Mouse (Mus musculus): ENCODE measurements around the gene Cers6.

DNA sequence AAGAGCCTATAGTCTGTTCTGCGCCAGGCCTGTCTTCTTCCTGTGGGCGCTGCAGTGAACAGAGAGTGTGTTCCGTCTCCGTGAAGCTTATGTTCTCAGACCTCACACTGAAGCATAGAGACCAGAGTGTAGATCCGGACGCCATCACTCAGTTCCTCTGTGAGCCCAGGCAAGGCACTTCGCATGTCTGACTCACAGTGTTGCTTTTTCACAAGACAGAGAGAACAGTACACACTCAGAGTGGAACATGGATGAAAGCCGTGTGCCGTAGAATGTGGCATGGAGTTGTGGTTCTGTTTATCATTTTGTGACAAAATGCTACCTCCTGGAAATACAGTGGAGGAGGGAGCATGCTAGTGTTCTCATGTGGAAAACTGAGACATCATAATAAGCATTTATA, 120.1 kb downstream of the Cers6 start:
- TF ChIP-seq MAX (IDR thresholded peaks at IDR 0.05) (no peak), CTCF (IDR thresholded peaks at IDR 0.05; ENCODE audit: control insufficient read depth, insufficient read depth, insufficient read length) (no peak), USF1 (IDR thresholded peaks at IDR 0.05; ENCODE audit: low read depth) (no peak)
